Mouse (Mus musculus): ENCODE results near the gene Prdm10.

DNA sequence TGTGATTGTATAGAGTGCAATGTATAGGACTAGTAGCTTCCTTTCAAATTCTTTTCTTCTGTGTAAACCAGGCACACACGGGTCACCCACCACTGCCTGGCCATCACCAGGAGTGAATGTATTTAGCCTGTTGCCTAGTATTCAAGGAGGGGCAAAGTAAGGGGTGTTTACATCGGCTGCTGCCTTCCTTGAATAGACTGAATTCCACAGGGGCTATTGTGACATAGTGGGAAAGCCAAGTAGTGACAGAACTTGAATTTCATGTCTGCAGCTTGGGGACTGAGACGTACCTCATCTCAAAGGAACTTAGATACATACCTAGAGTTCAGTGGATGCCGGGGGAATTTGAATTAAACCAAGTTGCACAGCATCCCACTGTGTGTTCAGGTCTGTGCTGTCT lies 41.2 kb downstream of the Prdm10 start:
- no peak for TF ChIP-seq CTCF (IDR thresholded peaks at IDR 0.05; ENCODE audit: borderline replicate concordance, extremely low read depth, insufficient read depth, insufficient read length)
- no peak for TF ChIP-seq POLR2A (IDR thresholded peaks at IDR 0.05; ENCODE audit: borderline replicate concordance, extremely low read depth, insufficient read depth, insufficient read length, poor library complexity, severe bottlenecking)

All from brain, embryonic 14.5 days (tissue).